Mouse (Mus musculus) thymus, adult 2 months (tissue): ENCODE measurements around the gene Gxylt1. TPM values are rescaled to one million over a fixed set of nuclear protein-coding genes. Genes with fewer than 3 reads are reported as not detected.
A peak's percentile ranks its signal among the peaks of the same experiment; 100 is the strongest.

Experiments used
- DNase-seq: peaks from one replicate; pipeline ENCODE4 v3.0.0; 2021
- H3K27ac ChIP-seq: fragments of 200-500 bp; 2 replicates; pipeline ENCODE4 v1.5.1; 2012; ENCODE audit warnings: low read length, control low read depth; ENCODE audit not compliant: control insufficient read depth, insufficient read depth
- H3K27me3 ChIP-seq: fragments of 200-500 bp; 2 replicates; pipeline ENCODE4 v1.6.1; 2012; ENCODE audit warnings: mild to moderate bottlenecking, low read length, moderate library complexity, mixed read lengths; ENCODE audit not compliant: control insufficient read depth, insufficient read depth
- H3K36me3 ChIP-seq: fragments of 200-500 bp; 2 replicates; pipeline ENCODE4 v1.6.1; 2012; ENCODE audit warnings: mild to moderate bottlenecking, low read length, moderate library complexity; ENCODE audit not compliant: control insufficient read depth, insufficient read depth
- H3K4me1 ChIP-seq: fragments of 200-500 bp; replicated peaks from 2 replicates; pipeline ENCODE4 v1.6.1; 2012; ENCODE audit warnings: low read length; ENCODE audit not compliant: control insufficient read depth, insufficient read depth
- H3K4me3 ChIP-seq: fragments of 200-500 bp; 2 replicates; pipeline ENCODE4 v1.5.1; 2012; ENCODE audit warnings: mild to moderate bottlenecking, low read length, control low read depth, moderate library complexity; ENCODE audit not compliant: control insufficient read depth, insufficient read depth
- CTCF ChIP-seq: fragments of 200-500 bp; IDR thresholded peaks from 2 replicates; pipeline ENCODE4 v1.5.1; 2012; ENCODE audit warnings: mild to moderate bottlenecking, control low read depth, low read length, moderate library complexity, borderline replicate concordance; ENCODE audit not compliant: control insufficient read depth, poor library complexity, insufficient read depth; ENCODE audit errors: extremely low read depth
- POLR2A ChIP-seq: fragments of 200-500 bp; IDR thresholded peaks from 2 replicates; pipeline ENCODE4 v1.6.1; 2012; ENCODE audit warnings: mild to moderate bottlenecking, low read length, control low read depth, moderate library complexity; ENCODE audit not compliant: control insufficient read depth, poor library complexity, insufficient read depth; ENCODE audit errors: extremely low read depth
- WGBS: fragments of 180-500 bp; shearing (Covaris S2); methylation state at CpG from one replicate; pipeline ENCODE4 v1.1.7; 2018; 5-methylcytosine and 5-hydroxymethylcytosine counted together
- polyA plus RNA-seq: library from polyadenylated mRNA; depleted of rRNA; stranded (reverse); fragments of >200 nt; gene quantifications from 2 replicates; pipeline ENCODE4 v1.2.3, GENCODE M21; 2012

Gxylt1 gene
- polyA plus RNA-seq, 1 experiment = 4.0 TPM

GRCm38 (mm10) chr15:93229028-93229427 lies 46.0 kb downstream of the Gxylt1 start:
- TF ChIP-seq CTCF (no peak), POLR2A (no peak)
- H3K27me3 ChIP-seq = no peaks in the 10 kb centered on the region
- no peak overlapping the region for H3K27ac ChIP-seq
- no peaks in the 10 kb centered on the region for H3K36me3 ChIP-seq
- WGBS = 18% methylated on average over 11 of the region's 11 CpGs
- no peak overlapping the region for H3K4me3 ChIP-seq
- peak; percentile 11 for DNase-seq
- peaks cover 7% of the 10 kb centered on the region; the same call in 1 of the 2 replicates for H3K4me1 ChIP-seq

GRCm38 (mm10) chr15:93228375-93228774 lies 46.6 kb downstream of the Gxylt1 start:
- no peak overlapping the region for H3K27ac ChIP-seq
- no peak for DNase-seq
- H3K4me1 ChIP-seq = peaks cover 7% of the 10 kb centered on the region; the same call in 1 of the 2 replicates
- WGBS = 91% methylated on average over 10 of the region's 10 CpGs
- H3K36me3 ChIP-seq = no peaks in the 10 kb centered on the region
- TF ChIP-seq CTCF = no peak
- TF ChIP-seq POLR2A = no peak
- no peak overlapping the region for H3K4me3 ChIP-seq
- H3K27me3 ChIP-seq = no peaks in the 10 kb centered on the region

GRCm38 (mm10) chr15:93227764-93228079 lies 47.3 kb downstream of the Gxylt1 start:
- Histone ChIP-seq H3K4me1 (peaks cover 7% of the 10 kb centered on the region; the same call in 1 of the 2 replicates), H3K27ac (no peak overlapping the region), H3K27me3 (no peaks in the 10 kb centered on the region), H3K4me3 (no peak overlapping the region), H3K36me3 (no peaks in the 10 kb centered on the region)
- peak; percentile 28 for DNase-seq
- TF ChIP-seq CTCF (peak; percentile 61; the same call in 1 of the 2 replicates), POLR2A (no peak)
- WGBS = 22% methylated on average over 6 of the region's 6 CpGs

- Histone ChIP-seq H3K4me1 (peaks cover 7% of the 10 kb centered on the region; the same call in 1 of the 2 replicates), H3K36me3 (no peaks in the 10 kb centered on the region), H3K27me3 (no peaks in the 10 kb centered on the region), H3K27ac (no peak overlapping the region), H3K4me3 (no peak overlapping the region)
- 94% methylated on average over 10 of the region's 10 CpGs for WGBS
- TF ChIP-seq POLR2A (no peak), CTCF (no peak)
- no peak for DNase-seq
These were observed 47.8 kb downstream of the Gxylt1 start for GRCm38 (mm10) chr15:93226930-93227763.

- WGBS = 50% methylated on average over 7 of the region's 7 CpGs
- Histone ChIP-seq H3K4me3 (no peak overlapping the region), H3K36me3 (no peaks in the 10 kb centered on the region), H3K4me1 (0 out of 2 replicates have a peak, but pooled peaks cover under 1% of the 10 kb centered on the region), H3K27ac (no peak overlapping the region), H3K27me3 (no peaks in the 10 kb centered on the region)
- DNase-seq = no peak
- TF ChIP-seq POLR2A (no peak), CTCF (no peak)
These were observed 52.5 kb downstream of the Gxylt1 start for GRCm38 (mm10) chr15:93222475-93222874.

- no peak for DNase-seq
- WGBS = 46% methylated on average over 9 of the region's 9 CpGs
- Histone ChIP-seq H3K4me1 (peaks cover 4% of the 10 kb centered on the region; the same call in 1 of the 2 replicates), H3K4me3 (no peak overlapping the region), H3K27me3 (no peaks in the 10 kb centered on the region), H3K27ac (no peak overlapping the region), H3K36me3 (no peaks in the 10 kb centered on the region)
- TF ChIP-seq POLR2A (no peak), CTCF (no peak)
These were observed 62.4 kb downstream of the Gxylt1 start for GRCm38 (mm10) chr15:93212617-93213016.
